Mouse (Mus musculus) skeletal muscle tissue, adult 2 months (tissue): ENCODE measurements at regions not wholly inside any gene's neighbourhood (a gene's known extent, or its start where the extent isn't known, plus 50 kb on each side); places are given as distances from the start of the nearest gene placed in this dataset.

Experiments used
- DNase-seq: peaks from one replicate; pipeline ENCODE4 v3.0.0-alpha.2; 2012; ENCODE audit warnings: low read depth, low spot score

- DNase-seq = no peak
These were observed 62.2 kb upstream of the Teddm2 start for GRCm38 (mm10) chr1:153962161-153962720.

GRCm38 (mm10) chr1:153963744-153964342 lies 63.8 kb upstream of the Teddm2 start:
- no peak for DNase-seq

- DNase-seq = no peak
These were observed 69.4 kb upstream of the Teddm2 start for GRCm38 (mm10) chr1:153969401-153969800.

- DNase-seq = no peak
These were observed 74.3 kb upstream of the Teddm2 start for GRCm38 (mm10) chr1:153974300-153974699.

GRCm38 (mm10) chr1:153977963-153978726 lies 78.1 kb upstream of the Teddm2 start:
- no peak for DNase-seq

GRCm38 (mm10) chr1:153980886-153981285 lies 80.9 kb upstream of the Teddm2 start:
- peak; percentile 38 for DNase-seq

DNA sequence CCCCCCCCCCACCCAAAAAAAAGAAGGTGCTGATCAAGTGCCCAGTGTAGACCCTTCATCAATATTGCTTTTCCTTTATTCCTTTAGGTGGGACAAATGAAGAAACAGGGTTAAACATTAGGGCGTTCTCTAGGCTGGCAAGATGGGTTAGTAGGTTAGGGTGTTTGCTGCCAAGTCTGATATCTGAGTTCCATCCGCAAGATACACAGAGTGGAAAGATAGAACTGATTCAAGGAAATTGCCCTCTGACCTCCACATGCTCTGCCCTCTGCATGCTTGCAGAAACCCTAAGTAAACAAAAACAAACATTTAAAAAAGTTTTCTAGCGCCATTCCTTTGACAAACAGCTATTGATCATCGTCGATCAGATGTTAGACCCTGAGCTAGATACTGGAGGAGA lies 85.6 kb upstream of the Teddm2 start:
- no peak for DNase-seq

- no peak for DNase-seq
These were observed 86.6 kb upstream of the Teddm2 start for GRCm38 (mm10) chr1:153986632-153987031.

GRCm38 (mm10) chr1:153988297-153988696 lies 88.3 kb upstream of the Teddm2 start:
- no peak for DNase-seq

DNA sequence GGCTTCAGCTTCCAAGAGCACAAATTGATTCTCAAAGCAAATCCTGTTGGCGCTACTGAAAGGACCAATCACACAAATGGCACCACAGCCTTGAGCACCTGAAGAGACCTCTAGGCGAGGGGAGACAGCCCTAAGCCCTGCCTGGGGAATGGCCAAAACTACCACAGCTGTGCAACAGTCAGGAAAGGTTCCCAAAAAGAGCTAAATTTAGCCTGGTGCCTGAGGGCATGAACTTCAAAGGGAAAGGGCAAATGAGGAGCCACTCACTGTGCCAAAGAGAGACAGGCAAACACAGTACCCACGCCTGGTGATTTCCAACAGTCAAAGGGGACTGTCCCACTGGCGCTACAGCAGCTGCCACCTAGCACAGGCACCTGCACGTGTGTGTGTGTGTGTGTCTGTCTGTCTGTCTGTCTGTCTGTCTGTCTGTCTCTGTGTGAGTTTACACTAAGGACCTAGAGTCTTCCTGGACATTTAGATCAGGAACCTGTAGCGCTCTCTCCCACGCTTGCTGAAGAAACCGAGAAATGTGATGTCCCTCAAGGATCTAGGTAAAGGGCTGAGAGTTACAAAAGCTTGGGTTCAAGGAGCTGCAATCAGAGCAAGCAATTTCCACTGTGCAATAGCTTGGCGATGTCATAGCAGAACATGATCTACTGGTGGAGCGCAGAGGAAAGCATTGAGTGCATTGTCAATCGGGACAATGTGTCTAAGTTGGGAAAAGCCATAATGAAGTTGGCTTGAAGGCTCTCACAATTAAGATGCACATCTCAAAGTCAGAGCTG lies 90.8 kb upstream of the Teddm2 start:
- DNase-seq = peak; percentile 49

- DNase-seq = no peak
These were observed 92.4 kb upstream of the Teddm2 start for GRCm38 (mm10) chr1:153992466-153992865.

DNA sequence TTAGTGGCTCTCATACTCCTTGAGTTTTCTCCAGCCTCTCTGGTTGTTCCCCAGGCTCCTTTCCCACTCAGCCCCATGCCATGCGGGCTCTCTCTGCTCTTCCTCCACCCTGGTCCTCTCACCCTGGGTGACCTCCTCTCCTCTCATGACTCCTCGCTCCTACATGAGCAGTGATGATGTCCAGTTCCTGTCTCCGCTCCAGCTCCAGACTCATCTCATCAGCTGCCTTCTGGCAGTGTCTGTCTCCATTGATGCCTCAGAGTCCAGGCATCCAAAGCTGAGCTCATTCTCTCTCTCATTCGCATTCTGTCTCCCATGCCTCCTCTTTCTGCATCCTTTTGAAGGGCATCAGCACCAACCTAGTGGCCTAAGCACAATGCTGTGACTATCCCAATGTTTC lies 94.8 kb upstream of the Teddm2 start:
- no peak for DNase-seq

- no peak for DNase-seq
These were observed 97.5 kb upstream of the Teddm2 start for GRCm38 (mm10) chr1:153997201-153998181.

- DNase-seq = no peak
These were observed 99.7 kb upstream of the Teddm2 start for GRCm38 (mm10) chr1:153999776-154000175.

- no peak for DNase-seq
These were observed 103.6 kb upstream of the Teddm2 start for GRCm38 (mm10) chr1:154003669-154004068.

DNA sequence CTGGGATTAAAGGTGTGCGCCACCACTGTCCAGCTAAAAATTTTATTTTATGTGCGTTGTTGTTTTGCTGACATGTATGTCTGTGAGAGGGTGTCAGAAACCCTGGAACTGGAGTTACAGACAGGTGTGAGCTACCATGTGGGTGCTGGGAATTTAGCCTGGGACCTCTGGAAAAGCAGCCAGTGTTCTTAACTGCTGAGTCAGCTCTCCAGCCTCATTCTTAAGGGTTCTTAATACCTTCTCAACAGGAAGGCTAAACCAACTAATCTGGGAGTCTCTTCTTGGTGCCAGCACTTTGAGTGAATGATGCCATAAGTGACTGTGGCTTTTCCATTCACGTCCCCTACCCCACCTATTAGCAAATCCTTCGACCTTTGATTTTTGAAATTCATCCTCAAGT lies 104.6 kb upstream of the Teddm2 start:
- DNase-seq = no peak

DNA sequence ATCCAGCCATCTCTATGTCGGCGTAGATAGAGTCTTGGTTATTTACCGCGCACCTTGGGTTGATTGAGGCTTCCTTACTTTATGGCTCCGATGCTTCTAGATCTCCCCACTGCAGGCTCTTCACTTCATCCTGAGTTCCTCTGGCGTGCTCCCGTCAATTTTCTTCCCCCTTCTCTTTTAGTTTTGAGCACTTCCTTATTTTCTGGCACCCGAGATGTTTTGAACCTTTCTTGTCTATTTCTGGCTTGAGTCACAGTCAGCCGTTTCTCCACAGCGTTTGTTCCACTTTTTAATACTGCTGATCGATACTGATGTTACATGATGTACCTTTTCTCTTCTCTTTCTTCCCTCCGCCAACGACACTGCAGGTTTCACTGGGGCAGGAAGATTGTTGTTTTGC lies 106.0 kb upstream of the Teddm2 start:
- no peak for DNase-seq

DNA sequence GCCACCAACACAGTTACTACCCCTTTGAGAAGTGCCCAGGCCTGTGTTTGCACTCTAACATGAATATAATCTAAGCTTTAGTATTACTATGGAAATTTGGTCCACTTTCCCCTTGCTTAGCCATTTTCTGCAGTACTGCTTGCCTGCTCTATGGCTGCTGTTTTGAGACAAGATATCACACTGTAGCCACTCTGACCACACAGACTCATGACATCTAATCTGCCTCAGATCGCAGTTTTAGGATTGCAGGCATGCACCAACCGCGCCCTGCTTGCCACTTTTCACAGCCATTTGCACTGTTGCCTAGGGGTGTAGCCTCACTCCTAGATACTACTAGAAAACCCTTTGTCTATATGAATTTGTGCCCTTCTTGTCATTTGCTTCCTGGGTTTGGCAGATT lies 107.4 kb upstream of the Teddm2 start:
- no peak for DNase-seq

DNA sequence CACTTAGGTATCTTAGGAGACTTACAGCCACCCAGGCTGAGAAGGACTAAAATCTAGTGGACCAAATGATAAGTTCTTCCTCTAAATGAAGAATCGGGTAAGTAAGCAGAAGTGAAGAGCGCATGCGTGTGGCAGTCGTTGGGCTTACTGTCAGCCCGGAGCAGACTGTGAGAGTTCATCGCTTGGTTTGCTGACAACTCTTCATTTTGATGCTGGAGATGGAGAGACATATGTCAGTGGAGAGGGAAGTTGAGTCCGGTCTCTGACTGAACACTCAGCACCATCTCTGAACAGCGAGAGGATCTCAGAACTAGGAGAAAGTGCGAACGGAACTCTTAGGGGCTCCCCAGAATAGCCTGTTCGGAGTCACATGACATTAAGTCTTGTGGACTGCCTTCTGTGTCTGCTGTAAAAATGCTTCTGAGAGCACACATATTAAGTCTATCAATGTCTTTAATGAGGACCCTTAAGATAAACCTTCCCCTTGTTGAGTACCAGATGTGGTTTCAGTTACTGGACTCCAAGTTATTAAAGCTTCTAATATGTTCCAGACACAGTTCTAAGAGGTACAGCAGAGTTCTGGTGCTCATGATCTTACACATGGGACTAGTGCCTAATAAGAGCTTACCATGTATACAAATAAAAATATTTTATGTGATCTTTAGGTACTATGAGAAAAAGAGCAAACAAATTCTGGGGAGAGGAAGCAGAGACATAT lies 108.7 kb upstream of the Teddm2 start:
- DNase-seq = peak; percentile 41

DNA sequence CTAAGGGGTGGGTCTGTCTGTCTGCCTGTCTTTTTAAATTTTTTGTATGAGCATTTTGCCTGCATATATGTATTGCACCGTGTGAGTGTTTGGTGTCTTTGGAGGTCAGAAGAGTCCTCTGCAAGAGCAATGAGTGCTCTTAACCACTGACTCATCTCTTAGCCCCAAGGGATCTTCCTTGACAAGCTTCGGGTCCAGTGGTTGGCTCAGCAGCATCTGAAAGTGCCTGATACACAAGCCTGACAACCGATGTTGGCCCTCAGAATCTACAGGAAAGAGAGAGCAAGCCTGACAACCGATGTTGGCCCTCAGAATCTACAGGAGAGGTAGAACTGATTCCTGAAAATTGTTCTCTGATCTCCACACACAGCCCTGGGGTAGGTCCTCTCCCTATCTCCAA lies 110.7 kb upstream of the Teddm2 start:
- DNase-seq = no peak
